Mouse (Mus musculus) ES-E14 (cell line): ENCODE measurements around the gene Wdr34.

ENCODE experiments used
- CHD2 ChIP-seq: IDR thresholded peaks from 2 replicates; pipeline ENCODE4 v1.6.1; 2014; ENCODE audit warnings: mild to moderate bottlenecking, low read depth, low read length, inconsistent platforms
- HCFC1 ChIP-seq: IDR thresholded peaks from 2 replicates; pipeline ENCODE4 v1.6.1; 2012; ENCODE audit warnings: low read length, inconsistent platforms, borderline replicate concordance; ENCODE audit not compliant: insufficient read depth
- MAFK ChIP-seq: IDR thresholded peaks from 2 replicates; pipeline ENCODE4 v1.6.1; 2014; ENCODE audit warnings: mild to moderate bottlenecking, low read depth, low read length, inconsistent platforms; ENCODE audit not compliant: insufficient read depth
- ZC3H11A ChIP-seq: IDR thresholded peaks from 2 replicates; pipeline ENCODE4 v1.6.1; 2012; ENCODE audit warnings: low read depth, mild to moderate bottlenecking, inconsistent platforms, low read length, borderline replicate concordance
- ZNF384 ChIP-seq: IDR thresholded peaks from 2 replicates; pipeline ENCODE4 v1.6.1; 2012; ENCODE audit warnings: low read depth, low read length, inconsistent platforms

GRCm38 (mm10) chr2:30048699-30049388 is at the start of gene Wdr34:
- TF ChIP-seq MAFK: no peak
- TF ChIP-seq ZNF384: no peak
- TF ChIP-seq ZC3H11A: no peak
- TF ChIP-seq HCFC1: peak; percentile 82
- TF ChIP-seq CHD2: no peak
